Mouse (Mus musculus) urinary bladder, postnatal 10 days (tissue): ENCODE data around the gene Rrp1.
"Not testable (repeated sequence)": the region's sequence is repeated elsewhere in the genome, so short reads cannot be mapped to it uniquely, and the experiment has no call there.

Source experiments
- DNase-seq: peaks from one replicate; pipeline ENCODE4 v3.0.0; 2022; ENCODE audit warnings: low spot score

The Rrp1 gene

DNA sequence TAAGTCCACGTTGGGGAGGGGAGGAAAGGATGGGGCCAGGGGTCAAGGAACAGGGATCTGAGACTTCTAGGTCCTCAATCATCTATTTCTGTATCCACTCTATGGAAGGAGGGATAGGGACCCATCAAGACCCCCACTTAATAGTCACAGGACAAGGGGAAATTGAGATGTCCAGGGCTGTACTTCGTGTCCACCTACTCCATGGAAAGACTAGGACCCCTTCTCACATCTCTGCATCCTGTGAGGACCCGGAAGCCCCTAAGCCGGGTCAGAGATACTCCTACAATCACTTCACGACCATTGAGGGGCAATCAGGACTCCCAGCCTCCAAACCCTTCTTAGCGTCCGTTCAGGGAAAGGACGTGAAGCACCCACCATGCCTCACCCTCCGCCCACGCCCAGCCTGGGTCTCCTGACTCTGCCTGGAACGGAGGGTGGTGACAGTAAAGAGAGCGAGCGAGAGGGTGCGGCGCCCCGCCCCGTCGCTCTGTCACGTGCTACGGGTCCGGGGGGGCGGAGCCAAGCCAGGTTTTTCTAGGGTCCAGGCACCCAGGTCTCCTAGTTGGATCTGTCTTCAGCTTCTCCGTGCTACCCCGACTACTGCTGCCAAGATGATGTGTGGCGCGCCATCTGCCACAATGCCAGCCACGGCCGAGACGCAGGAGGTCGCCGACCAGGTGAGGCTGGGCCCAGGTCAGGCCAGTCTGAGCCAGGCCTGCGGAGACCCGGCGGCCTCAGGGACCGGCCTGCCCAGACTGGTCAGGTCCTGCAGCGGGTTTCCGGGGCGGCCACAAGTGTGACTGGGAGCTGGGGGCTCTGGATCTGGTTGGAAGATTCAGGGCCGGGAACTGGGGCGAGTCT lies 12.6 kb upstream of the Rrp1 start, which contains the start of gene Cstb:
Cstb (plus strand) TSS at position 489 of the 861 bp plus-strand sequence.
- peak; percentile 55 for DNase-seq

DNA sequence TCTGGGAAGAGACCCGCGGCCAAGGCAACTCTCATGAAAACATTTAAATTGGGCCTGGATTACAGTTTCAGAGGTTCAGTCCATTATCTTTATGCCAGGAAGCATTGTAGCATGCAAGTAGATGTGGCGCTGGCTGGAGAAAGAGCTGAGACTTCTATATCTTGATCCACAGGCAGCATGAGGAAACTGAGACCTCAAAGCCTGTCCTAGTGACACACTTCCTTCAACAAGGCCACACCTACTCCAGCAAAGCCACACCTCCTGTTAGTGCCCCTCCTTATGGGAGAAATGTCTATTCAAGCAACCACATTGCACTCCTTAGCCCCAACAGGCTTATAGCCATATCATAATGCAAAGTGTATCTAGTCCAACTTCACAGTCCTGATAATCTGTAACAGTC lies 9.8 kb upstream of the Rrp1 start:
- no peak for DNase-seq

- no peak for DNase-seq
These were observed 8.1 kb upstream of the Rrp1 start for GRCm38 (mm10) chr10:78420929-78421328.

GRCm38 (mm10) chr10:78418791-78419190 lies 5.9 kb upstream of the Rrp1 start:
- no peak for DNase-seq

DNA sequence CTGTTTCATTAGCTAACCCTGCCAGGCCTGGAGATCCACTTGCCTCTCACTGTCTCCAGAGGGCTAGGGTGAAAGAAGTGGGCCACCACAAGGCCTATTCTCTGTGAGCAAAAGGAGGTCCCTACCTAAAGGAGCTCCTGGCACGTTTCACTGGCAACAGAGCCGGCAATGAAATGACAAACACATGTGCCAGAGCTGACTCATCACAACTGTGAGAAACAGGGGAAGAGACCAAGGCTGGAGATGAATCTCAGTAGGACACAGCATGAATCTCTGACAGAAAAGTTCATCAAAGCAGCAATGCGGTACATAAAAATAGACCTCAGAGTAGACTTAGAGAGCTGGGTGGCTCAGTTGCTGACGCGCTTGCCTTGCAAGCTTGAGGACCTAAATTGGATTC lies 5.0 kb upstream of the Rrp1 start:
- DNase-seq = no peak

DNA sequence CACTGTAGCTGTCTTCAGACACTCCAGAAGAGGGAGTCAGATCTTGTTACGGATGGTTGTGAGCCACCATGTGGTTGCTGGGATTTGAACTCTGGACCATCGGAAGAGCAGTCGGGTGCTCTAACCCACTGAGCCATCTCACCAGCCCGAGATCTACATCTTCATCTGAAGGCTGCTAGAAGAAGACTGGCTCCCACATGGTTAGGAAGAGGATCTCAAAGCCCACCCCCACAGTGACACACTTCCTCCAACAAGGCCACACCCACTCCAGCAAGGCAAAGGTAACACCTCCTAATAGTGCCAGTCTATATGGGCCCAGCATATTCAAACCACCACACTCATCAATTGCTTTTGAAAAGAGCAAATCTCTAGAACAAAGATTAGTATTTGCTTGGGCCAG lies 2.1 kb upstream of the Rrp1 start:
- DNase-seq = not testable (repeated sequence)

DNA sequence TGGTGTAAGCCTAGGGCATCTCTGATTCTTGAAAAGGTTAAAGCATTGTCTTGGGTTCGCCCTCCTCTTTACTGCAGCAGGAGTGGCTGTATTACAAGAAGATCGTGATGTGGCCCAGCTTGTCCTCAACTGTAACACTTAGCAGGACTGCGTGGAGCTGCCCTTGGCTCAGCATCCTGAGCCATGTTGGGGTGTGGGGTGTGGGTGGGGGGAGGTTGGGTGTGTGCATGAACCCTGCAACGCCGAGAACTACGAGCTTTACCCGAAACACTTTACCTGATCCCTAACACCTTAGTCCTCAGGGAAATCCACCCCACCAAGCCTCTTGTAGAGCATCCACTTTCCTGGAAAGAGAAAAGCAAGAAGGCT lies 293 bp upstream of the Rrp1 start:
- no peak for DNase-seq

DNA sequence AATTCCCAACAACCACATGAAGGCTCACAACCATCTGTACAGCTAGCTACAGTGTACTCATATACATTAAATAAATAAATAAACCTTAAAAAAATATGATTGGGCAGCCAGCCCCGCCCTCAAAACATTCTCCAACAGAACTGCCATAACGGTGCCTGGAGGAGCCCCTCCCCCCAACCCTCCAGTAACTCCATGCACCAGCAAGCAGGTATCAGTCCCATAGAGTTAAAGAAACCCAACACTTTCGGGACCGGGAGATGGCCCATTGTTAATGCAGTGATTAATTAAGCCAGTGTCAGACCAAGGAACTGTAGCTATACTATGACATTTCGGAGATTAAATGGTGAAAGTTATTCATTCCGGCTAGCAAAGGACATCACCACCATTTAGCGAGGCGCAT lies 992 bp downstream of the Rrp1 start:
- no peak for DNase-seq

- DNase-seq = no peak
These were observed 3.6 kb downstream of the Rrp1 start for GRCm38 (mm10) chr10:78409035-78409788.

- no peak for DNase-seq
These were observed 5.7 kb downstream of the Rrp1 start for GRCm38 (mm10) chr10:78407132-78407531.

- DNase-seq = no peak
These were observed 6.7 kb downstream of the Rrp1 start for GRCm38 (mm10) chr10:78406152-78406551.

DNA sequence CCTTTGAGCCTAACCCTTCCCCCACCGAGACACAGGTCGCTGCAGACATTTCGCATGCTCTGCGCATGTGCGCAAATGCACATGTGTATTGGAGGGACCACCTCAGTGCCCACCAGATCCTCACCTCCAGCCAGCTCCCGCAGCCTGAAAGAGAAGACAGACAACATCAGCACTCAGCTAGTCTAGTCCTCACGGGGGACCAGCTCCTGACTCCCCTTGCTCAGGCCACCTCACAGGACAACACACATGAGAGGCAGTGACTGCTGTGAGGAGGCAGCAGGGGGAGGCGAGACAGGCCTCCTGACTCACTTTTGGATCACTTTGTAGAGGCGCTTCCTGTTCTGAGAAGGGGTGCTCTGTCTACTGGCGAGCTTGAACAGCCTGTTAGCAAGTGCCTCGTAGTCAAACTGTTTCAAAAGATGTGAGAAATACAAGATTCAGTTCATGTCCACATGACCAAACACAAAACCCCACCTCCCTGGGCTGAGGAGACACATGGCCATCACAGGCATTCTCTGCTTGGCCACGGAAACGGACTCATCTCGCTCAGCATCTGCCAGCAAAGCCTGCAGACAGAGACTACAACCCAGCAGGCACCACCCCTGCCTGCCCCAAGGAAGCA lies 10.4 kb downstream of the Rrp1 start:
- DNase-seq = no peak

GRCm38 (mm10) chr10:78401127-78401526 lies 11.7 kb downstream of the Rrp1 start:
- no peak for DNase-seq

- DNase-seq = no peak
These were observed 13.7 kb downstream of the Rrp1 start for GRCm38 (mm10) chr10:78399090-78399657.

- no peak for DNase-seq
These were observed 16.3 kb downstream of the Rrp1 start for GRCm38 (mm10) chr10:78396625-78396885.

DNA sequence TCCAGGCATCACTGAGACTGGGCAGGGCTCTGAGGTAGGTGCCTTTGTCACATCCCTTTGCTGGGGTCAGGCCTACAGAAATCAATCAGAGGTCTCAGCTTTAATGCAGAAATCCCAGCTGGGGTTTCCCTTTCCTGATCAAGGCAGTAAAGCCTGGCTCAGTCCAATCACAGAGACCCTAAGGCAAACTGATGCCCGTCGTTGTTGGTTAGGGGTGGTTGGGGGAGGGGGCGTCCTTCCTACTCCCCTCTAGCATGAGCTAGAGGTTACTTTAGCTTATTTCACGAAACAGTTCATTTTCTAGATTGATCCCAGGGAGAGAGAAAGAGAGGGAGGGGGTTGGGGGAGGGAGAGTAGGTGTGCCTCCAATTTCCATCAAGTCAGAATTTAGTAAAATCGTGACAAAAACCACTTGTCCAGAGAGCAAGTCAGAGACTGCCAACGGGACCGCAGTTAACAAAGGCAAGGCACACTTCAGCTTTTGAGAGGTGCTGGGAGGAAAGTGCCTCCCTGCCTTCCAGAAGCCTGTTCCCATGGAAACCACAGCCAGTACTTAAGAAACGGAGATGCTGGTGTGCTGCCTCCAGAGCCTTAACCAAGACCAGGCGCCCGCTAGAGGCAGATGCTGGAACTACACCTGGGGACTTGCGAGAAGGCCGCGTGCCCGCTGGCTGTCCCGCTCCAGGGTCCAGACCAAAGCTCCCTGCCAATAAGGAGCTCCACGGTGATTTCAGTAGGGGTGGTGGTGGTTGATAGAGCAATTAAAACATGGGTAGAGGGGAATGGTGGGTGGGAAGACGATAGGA lies 16.8 kb downstream of the Rrp1 start:
- DNase-seq = peak; percentile 80

GRCm38 (mm10) chr10:78395377-78395776 lies 17.5 kb downstream of the Rrp1 start:
- DNase-seq = no peak

- peak; percentile 27 for DNase-seq
These were observed 20.8 kb downstream of the Rrp1 start for GRCm38 (mm10) chr10:78392072-78392471.

- no peak for DNase-seq
These were observed 21.8 kb downstream of the Rrp1 start for GRCm38 (mm10) chr10:78390982-78391470.

GRCm38 (mm10) chr10:78388216-78388980 lies 24.4 kb downstream of the Rrp1 start:
- no peak for DNase-seq

- DNase-seq = no peak
These were observed 27.3 kb downstream of the Rrp1 start for GRCm38 (mm10) chr10:78385520-78385919.
